9 mouse cellular contexts compared by ENCODE assay signal in genomic region chr2:27934831-27935230, GRCm38 (mm10). TPM values are rescaled to one million over a fixed set of nuclear protein-coding genes. Genes with fewer than 3 reads are reported as not detected.
DNase-seq lines count a peak whose midpoint lies in the region; ATAC-seq lines count a peak whose summit lies in the region.
"Had no signal": no experiment of that assay in that cellular context is flagged by ENCODE, and none has a peak within 500 bp of the region (broad histone marks: within the 10 kb centered on the region; RNA-seq: fewer than 3 reads in every experiment).

No protein-coding gene starts in this region.

- H3K4me1 ChIP-seq in hindbrain, embryonic 10.5 days (replicated peaks) = peaks cover 23% of the 10 kb centered on the region; the same call in 1 of the 2 replicates
- H3K4me1 ChIP-seq in hindbrain, embryonic 12.5 days = peaks cover 34% of the 10 kb centered on the region
- peaks cover 40% of the 10 kb centered on the region for H3K4me1 ChIP-seq in embryonic facial prominence, embryonic 10.5 days
- peaks cover 50% of the 10 kb centered on the region for H3K4me1 ChIP-seq in embryonic facial prominence, embryonic 12.5 days
- peaks cover 41% of the 10 kb centered on the region for H3K4me1 ChIP-seq in limb, embryonic 11.5 days (ENCODE audit: control insufficient read depth, insufficient read depth, low read length)

- H3K9ac ChIP-seq in hindbrain, embryonic 12.5 days = no peak overlapping the region
- H3K9ac ChIP-seq in embryonic facial prominence, embryonic 12.5 days = no peak overlapping the region
- H3K9ac ChIP-seq in limb, embryonic 11.5 days (ENCODE audit: low read length) = peak overlapping the region; percentile 30; the same call in 1 of the 2 replicates
- H3K9ac ChIP-seq: hindbrain, embryonic 14.5 days had no signal

- no peak overlapping the region for H3K4me3 ChIP-seq in hindbrain, embryonic 10.5 days
- no peak overlapping the region for H3K4me3 ChIP-seq in hindbrain, embryonic 12.5 days
- H3K4me3 ChIP-seq in embryonic facial prominence, embryonic 10.5 days = no peak overlapping the region
- H3K4me3 ChIP-seq in embryonic facial prominence, embryonic 12.5 days = no peak overlapping the region
- H3K4me3 ChIP-seq in limb, embryonic 11.5 days (ENCODE audit: low read depth, low read length) = no peak overlapping the region

- no peak for DNase-seq in hindbrain, embryonic 10.5 days (ENCODE audit: low spot score)
- DNase-seq in embryonic facial prominence, embryonic 10.5 days (ENCODE audit: low spot score) = no peak
- no peak for DNase-seq in limb, embryonic 11.5 days (ENCODE audit: low spot score)
- no peak for DNase-seq in thymus, postnatal 10 days (ENCODE audit: low spot score in 2 of 2)
- no peak for DNase-seq in adrenal gland, postnatal 25 days
- DNase-seq: cerebellum, postnatal 25 days had no signal

- no peaks in the 10 kb centered on the region for H3K9me3 ChIP-seq in hindbrain, embryonic 10.5 days
- no peaks in the 10 kb centered on the region for H3K9me3 ChIP-seq in hindbrain, embryonic 12.5 days (replicated peaks)
- H3K9me3 ChIP-seq in embryonic facial prominence, embryonic 10.5 days = no peaks in the 10 kb centered on the region
- H3K9me3 ChIP-seq in embryonic facial prominence, embryonic 12.5 days = no peaks in the 10 kb centered on the region
- H3K9me3 ChIP-seq in limb, embryonic 11.5 days (ENCODE audit: control insufficient read depth, low read length) = no peaks in the 10 kb centered on the region

- 0 out of 2 replicates have a peak overlapping the region, but pooled peaks have one; percentile 4 for H3K27ac ChIP-seq in hindbrain, embryonic 10.5 days
- no peak overlapping the region for H3K27ac ChIP-seq in hindbrain, embryonic 12.5 days
- 0 out of 2 replicates have a peak overlapping the region, but pooled peaks have one; percentile 32 for H3K27ac ChIP-seq in embryonic facial prominence, embryonic 10.5 days (replicated peaks)
- peak overlapping the region; percentile 93 for H3K27ac ChIP-seq in embryonic facial prominence, embryonic 12.5 days
- peak overlapping the region; percentile 62 for H3K27ac ChIP-seq in limb, embryonic 11.5 days (replicated peaks; ENCODE audit: low read depth, low read length)
- H3K27ac ChIP-seq: hindbrain, embryonic 14.5 days had no signal

- ATAC-seq in hindbrain, embryonic 12.5 days (ENCODE audit: low FRiP score) = no peak
- no peak for ATAC-seq in embryonic facial prominence, embryonic 12.5 days (ENCODE audit: insufficient number of reproducible peaks, insufficient read depth, low FRiP score, low TSS enrichment)
- no peak for ATAC-seq in limb, embryonic 11.5 days (ENCODE audit: insufficient number of reproducible peaks, low FRiP score, low TSS enrichment, low read depth)

- H3K36me3 ChIP-seq in hindbrain, embryonic 10.5 days = no peaks in the 10 kb centered on the region
- H3K36me3 ChIP-seq in hindbrain, embryonic 12.5 days = no peaks in the 10 kb centered on the region
- peaks cover 28% of the 10 kb centered on the region for H3K36me3 ChIP-seq in embryonic facial prominence, embryonic 10.5 days (replicated peaks)
- H3K36me3 ChIP-seq in embryonic facial prominence, embryonic 12.5 days = peaks cover 42% of the 10 kb centered on the region
- no peaks in the 10 kb centered on the region for H3K36me3 ChIP-seq in limb, embryonic 11.5 days (ENCODE audit: control insufficient read depth, insufficient read depth, low read length)

- no peaks in the 10 kb centered on the region for H3K27me3 ChIP-seq in hindbrain, embryonic 10.5 days (ENCODE audit: insufficient read depth, poor library complexity, severe bottlenecking)
- no peaks in the 10 kb centered on the region for H3K27me3 ChIP-seq in hindbrain, embryonic 12.5 days
- no peaks in the 10 kb centered on the region for H3K27me3 ChIP-seq in embryonic facial prominence, embryonic 10.5 days (replicated peaks; ENCODE audit: low read depth, poor library complexity, severe bottlenecking)
- no peaks in the 10 kb centered on the region for H3K27me3 ChIP-seq in embryonic facial prominence, embryonic 12.5 days
- H3K27me3 ChIP-seq in limb, embryonic 11.5 days (ENCODE audit: control insufficient read depth, insufficient read depth, low read length) = no peaks in the 10 kb centered on the region

- no peak overlapping the region for H3K4me2 ChIP-seq in hindbrain, embryonic 12.5 days (replicated peaks)
- no peak overlapping the region for H3K4me2 ChIP-seq in embryonic facial prominence, embryonic 12.5 days (replicated peaks)
- no peak overlapping the region for H3K4me2 ChIP-seq in limb, embryonic 11.5 days (ENCODE audit: low read depth, severe bottlenecking)
- H3K4me2 ChIP-seq: hindbrain, embryonic 14.5 days had no signal

- 86% methylated on average over 9 of the region's 9 CpGs for WGBS in hindbrain, embryonic 10.5 days
- WGBS in hindbrain, embryonic 12.5 days = 80% methylated on average over 9 of the region's 9 CpGs
- 86% methylated on average over 9 of the region's 9 CpGs for WGBS in embryonic facial prominence, embryonic 10.5 days
- 83% methylated on average over 9 of the region's 9 CpGs for WGBS in embryonic facial prominence, embryonic 12.5 days
- WGBS in limb, embryonic 11.5 days = 88% methylated on average over 9 of the region's 9 CpGs

RNA-seq across cellular contexts. Expression of gene Col5a1, which starts 48.6 kb away (rescaled TPM):
- 21.2 and 25.6 TPM in 2 replicates for polyA plus RNA-seq in hindbrain, embryonic 10.5 days (2016; fragmentation: Nextera tagmentation; extraction: Ambion mirVana)
- polyA plus RNA-seq in hindbrain, embryonic 12.5 days (2016; fragmentation: Nextera tagmentation; extraction: Ambion mirVana) = 45.9 and 55.2 TPM in 2 replicates
- 16.5 and 19.3 TPM in 2 replicates for polyA plus RNA-seq in embryonic facial prominence, embryonic 10.5 days (2016; fragmentation: Nextera tagmentation; extraction: Ambion mirVana)
- polyA plus RNA-seq in embryonic facial prominence, embryonic 12.5 days (2016; fragmentation: Nextera tagmentation; extraction: Ambion mirVana) = 79.0 and 82.1 TPM in 2 replicates
- polyA plus RNA-seq in limb, embryonic 11.5 days (2014; fragmentation: Nextera tagmentation; extraction: Ambion mirVana) = 28.3 and 28.5 TPM in 2 replicates
- total RNA-seq in adrenal gland, postnatal 25 days (2021) = 60.7 and 62.0 TPM in 2 replicates
